Mouse (Mus musculus) embryonic facial prominence, embryonic 10.5 days (tissue): Measurements from ENCODE around the gene Ubxn6. TPM values are rescaled to one million over a fixed set of nuclear protein-coding genes. Genes with fewer than 3 reads are reported as not detected.
A peak's percentile ranks its signal among the peaks of the same experiment; 100 is the strongest.

Experiments
- DNase-seq: peaks from one replicate; pipeline ENCODE4 v3.0.0-alpha.2; 2017; ENCODE audit warnings: low spot score
- H3K27ac ChIP-seq: fragments of 300-500 bp; sonication (generic); replicated peaks from 2 replicates; pipeline ENCODE4 v1.5.1; 2016; ENCODE audit warnings: mild to moderate bottlenecking
- H3K27me3 ChIP-seq: fragments of 300-500 bp; sonication (generic); replicated peaks from 2 replicates; pipeline ENCODE4 v1.6.1; 2016; ENCODE audit warnings: low read depth, mild to moderate bottlenecking; ENCODE audit not compliant: poor library complexity, severe bottlenecking
- H3K36me3 ChIP-seq: fragments of 300-500 bp; sonication (generic); replicated peaks from 2 replicates; pipeline ENCODE4 v1.6.1; 2016; ENCODE audit warnings: mild to moderate bottlenecking, moderate library complexity
- H3K4me1 ChIP-seq: fragments of 300-500 bp; sonication (generic); 2 replicates; pipeline ENCODE4 v1.6.1; 2016
- H3K4me3 ChIP-seq: fragments of 300-500 bp; sonication (generic); 2 replicates; pipeline ENCODE4 v1.5.1; 2016; ENCODE audit warnings: mild to moderate bottlenecking, moderate library complexity
- H3K9me3 ChIP-seq: fragments of 300-500 bp; sonication (generic); 2 replicates; pipeline ENCODE4 v1.6.1; 2016; ENCODE audit warnings: mild to moderate bottlenecking
- WGBS: fragments of 180-500 bp; shearing (Covaris S2); methylation state at CpG from one replicate; pipeline ENCODE4 v1.1.7; 2016; 5-methylcytosine and 5-hydroxymethylcytosine counted together
- polyA plus RNA-seq: library from polyadenylated mRNA; unstranded; fragments of >200 nt; fragmentation: Nextera tagmentation; extraction: Ambion mirVana; gene quantifications from 2 replicates; pipeline ENCODE4 v1.2.1, GENCODE M21; 2016

Gene Ubxn6
- polyA plus RNA-seq, 1 experiment from 2014 or later: 36.8 TPM

DNA sequence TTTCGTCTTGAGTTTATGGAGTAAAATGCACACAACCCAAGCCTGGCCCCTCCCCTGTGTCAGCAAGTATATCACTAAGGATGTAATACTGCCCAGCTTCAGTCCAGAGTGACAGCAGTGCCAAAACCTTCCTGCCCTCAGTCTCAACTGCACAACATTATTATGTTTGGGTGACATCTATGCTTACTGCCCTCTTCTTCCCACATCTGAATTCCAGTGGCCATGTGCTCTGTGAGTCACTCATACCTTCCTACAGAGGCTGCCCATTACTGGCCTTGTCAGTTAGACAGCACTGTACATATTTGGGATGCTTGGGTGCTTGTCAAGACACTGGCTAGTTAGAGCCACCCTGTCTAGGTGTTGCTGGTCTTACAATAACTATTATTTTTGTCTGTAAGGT, 48.5 kb downstream of the Ubxn6 start:
- DNase-seq: no peak
- WGBS: 81% methylated on average over 1 of the region's 1 CpGs
- Histone ChIP-seq H3K4me1 (peaks cover 23% of the 10 kb centered on the region; the same call in 1 of the 2 replicates), H3K36me3 (peaks cover 95% of the 10 kb centered on the region), H3K27ac (no peak overlapping the region), H3K27me3 (no peaks in the 10 kb centered on the region), H3K9me3 (no peaks in the 10 kb centered on the region), H3K4me3 (no peak overlapping the region)

DNA sequence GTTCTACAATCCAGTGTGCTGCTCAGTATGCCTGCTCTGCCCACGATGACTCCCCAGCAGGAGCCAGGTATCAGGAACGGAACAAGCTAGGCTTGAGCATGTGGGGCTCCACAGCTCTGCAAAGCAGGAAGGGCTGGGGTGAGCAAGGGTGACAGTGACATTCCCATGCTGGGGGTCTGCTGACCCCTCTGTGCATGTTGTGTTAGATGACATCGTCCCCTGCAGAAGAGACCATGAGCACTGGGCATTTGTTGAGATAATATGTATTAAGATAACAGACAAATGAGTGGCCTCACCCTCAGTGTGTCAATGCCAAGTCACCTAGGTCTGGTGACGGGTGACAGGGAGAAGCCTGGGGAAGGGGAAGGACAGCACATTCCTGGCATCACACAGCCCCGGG, 49.9 kb downstream of the Ubxn6 start:
- Histone ChIP-seq H3K27ac (no peak overlapping the region), H3K4me3 (no peak overlapping the region), H3K9me3 (no peaks in the 10 kb centered on the region), H3K4me1 (peaks cover 23% of the 10 kb centered on the region; the same call in 1 of the 2 replicates), H3K27me3 (no peaks in the 10 kb centered on the region), H3K36me3 (peaks cover 95% of the 10 kb centered on the region)
- DNase-seq: no peak
- 81% methylated on average over 5 of the region's 5 CpGs for WGBS

DNA sequence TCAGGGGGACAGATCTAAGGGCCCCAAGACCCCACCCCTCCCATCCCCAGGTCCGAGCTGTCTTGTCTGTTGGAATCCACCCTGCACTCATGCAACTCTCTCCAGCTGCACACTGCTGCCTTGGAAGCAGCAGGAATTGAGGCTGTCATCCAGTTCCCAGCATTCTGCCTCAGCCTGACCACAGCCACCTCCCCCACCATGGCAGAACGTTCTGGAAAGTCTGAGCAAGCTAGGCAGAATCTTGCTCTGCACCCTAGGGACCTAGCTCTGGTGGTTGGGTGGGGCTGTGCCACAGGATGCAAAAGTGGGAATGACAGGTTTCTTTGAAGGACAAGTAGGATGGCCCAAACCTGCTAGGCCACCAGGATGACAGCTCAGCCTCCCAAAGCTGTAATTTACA, 50.4 kb downstream of the Ubxn6 start:
- H3K27ac ChIP-seq: no peak overlapping the region
- H3K4me3 ChIP-seq: no peak overlapping the region
- no peaks in the 10 kb centered on the region for H3K9me3 ChIP-seq
- H3K4me1 ChIP-seq: peaks cover 23% of the 10 kb centered on the region; the same call in 1 of the 2 replicates
- no peaks in the 10 kb centered on the region for H3K27me3 ChIP-seq
- DNase-seq: no peak
- H3K36me3 ChIP-seq: peaks cover 95% of the 10 kb centered on the region
- WGBS: 75% methylated on average over 2 of the region's 2 CpGs

DNA sequence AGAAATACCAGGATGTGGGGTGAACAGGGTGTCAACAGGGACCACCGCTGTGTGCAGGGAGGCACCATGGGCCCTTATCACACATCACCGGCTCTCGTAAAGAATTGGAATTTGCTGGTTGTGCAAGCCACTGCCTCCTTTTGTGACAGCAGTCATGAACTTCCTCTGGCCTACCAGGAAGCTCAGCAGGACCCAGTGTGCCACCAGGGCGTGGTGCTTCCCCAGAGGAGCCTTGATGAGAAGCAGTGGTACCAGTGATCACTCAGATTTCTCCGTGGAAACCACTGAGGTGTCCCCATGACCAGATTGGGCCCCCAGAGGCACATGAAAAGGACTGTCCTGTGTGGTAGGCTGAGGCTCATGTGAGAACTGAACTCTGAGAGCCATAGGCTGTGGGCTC, 51.4 kb downstream of the Ubxn6 start:
- Histone ChIP-seq H3K27me3 (no peaks in the 10 kb centered on the region), H3K9me3 (no peaks in the 10 kb centered on the region), H3K27ac (no peak overlapping the region), H3K36me3 (peaks cover 95% of the 10 kb centered on the region), H3K4me1 (peaks cover 23% of the 10 kb centered on the region; the same call in 1 of the 2 replicates), H3K4me3 (no peak overlapping the region)
- 91% methylated on average over 5 of the region's 5 CpGs for WGBS
- no peak for DNase-seq

DNA sequence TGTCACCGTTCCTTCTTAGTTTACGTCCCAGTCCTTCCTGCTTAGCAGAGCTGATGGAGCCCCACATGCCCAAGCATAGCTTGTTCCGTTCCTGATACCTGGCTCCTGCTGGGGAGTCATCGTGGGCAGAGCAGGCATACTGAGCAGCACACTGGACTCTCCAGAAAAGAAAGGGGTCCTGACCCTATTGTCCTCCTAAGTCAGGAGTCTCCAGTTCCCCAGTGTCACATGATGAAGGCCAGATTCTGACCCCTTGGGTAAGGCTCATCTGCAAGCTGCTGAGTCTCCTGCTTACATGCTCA, 51.9 kb downstream of the Ubxn6 start:
- peaks cover 23% of the 10 kb centered on the region; the same call in 1 of the 2 replicates for H3K4me1 ChIP-seq
- no peak for DNase-seq
- H3K9me3 ChIP-seq: no peaks in the 10 kb centered on the region
- peaks cover 95% of the 10 kb centered on the region for H3K36me3 ChIP-seq
- no peak overlapping the region for H3K27ac ChIP-seq
- WGBS: 85% methylated on average over 4 of the region's 4 CpGs
- no peak overlapping the region for H3K4me3 ChIP-seq
- no peaks in the 10 kb centered on the region for H3K27me3 ChIP-seq

DNA sequence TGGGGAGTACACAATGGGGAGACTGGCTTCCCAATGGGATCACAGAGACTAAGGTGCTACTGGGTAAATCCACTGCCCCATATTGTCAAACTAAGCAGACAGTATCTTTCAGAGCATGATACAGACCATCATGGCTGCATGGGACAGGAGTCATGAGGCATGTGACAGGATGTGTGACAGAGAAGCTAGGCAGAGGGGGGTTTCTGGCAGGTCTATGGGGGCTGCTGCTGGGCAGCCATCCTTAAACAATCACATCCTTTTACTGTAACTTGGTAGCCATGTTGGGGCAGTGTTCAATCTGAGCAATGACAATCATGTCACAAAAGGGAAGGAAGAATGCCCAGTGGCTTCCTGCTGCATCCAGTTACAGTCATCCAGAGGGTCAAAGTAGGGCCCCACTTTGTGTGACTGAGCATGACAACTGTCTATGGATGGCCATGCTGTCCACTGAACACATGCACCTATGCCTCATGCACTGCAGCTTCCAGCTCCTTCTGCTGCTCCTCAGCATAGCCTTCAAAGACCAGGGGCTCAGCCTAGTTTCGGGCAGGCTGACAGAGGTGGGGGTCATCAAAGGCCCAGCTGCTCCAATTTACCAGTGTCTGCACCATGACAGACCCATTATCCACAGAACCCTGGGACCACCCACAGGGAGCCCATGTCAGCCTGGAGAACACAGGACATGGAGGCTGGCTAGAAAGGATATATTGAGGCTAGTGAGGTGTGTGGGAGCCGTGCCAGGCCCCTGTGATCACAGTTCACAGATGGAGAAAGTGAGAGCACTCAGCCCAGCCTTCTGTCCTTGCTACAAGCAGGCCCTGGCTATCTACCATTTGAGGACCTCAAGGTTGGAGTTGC, 52.5 kb downstream of the Ubxn6 start:
- no peaks in the 10 kb centered on the region for H3K9me3 ChIP-seq
- DNase-seq: no peak
- H3K4me1 ChIP-seq: peaks cover 23% of the 10 kb centered on the region; the same call in 1 of the 2 replicates
- no peak overlapping the region for H3K27ac ChIP-seq
- no peak overlapping the region for H3K4me3 ChIP-seq
- H3K36me3 ChIP-seq: peaks cover 95% of the 10 kb centered on the region
- 70% methylated on average over 2 of the region's 2 CpGs for whole genome bisulfite sequencing
- no peaks in the 10 kb centered on the region for H3K27me3 ChIP-seq

DNA sequence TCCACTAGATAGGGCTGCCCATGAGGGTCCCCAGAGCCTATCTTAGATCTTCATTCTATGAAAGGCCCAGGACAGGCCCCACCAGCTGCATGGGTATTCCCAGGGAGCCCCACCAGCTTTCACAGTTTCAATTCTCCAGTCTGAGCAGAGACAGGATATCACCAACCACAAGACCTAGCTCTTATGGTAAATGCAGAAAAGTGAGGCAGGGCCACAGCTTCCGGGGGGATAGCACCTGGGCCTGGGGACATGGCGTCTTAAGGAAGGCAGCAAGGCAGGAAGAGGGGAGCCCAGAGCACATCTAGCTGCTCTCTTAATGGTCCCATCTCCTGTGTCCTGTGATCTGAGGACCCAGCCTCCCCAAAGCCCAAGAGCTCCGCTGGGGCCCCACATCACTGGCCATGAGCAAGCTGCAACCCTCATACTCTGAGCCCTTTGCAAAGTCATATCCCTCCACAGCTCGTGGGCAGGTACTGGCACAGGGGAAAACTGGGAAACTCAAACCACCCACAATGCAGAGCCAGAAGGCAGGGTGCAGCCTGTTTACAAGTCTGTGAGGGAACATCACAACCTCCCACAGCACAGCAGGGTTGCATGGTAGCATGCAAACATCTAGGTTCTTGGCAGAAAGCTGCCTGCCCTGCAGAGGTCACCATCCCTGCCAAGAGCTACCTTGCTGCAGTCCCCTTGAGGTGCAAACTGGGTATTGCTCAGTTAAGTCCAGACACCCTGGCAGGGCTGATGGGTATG, 53.5 kb downstream of the Ubxn6 start:
- peaks cover 95% of the 10 kb centered on the region for H3K36me3 ChIP-seq
- 81% methylated on average over 4 of the region's 4 CpGs for WGBS
- H3K27ac ChIP-seq: no peak overlapping the region
- no peak overlapping the region for H3K4me3 ChIP-seq
- DNase-seq: no peak
- H3K4me1 ChIP-seq: peaks cover 19% of the 10 kb centered on the region; the same call in 1 of the 2 replicates
- no peaks in the 10 kb centered on the region for H3K9me3 ChIP-seq
- H3K27me3 ChIP-seq: no peaks in the 10 kb centered on the region

DNA sequence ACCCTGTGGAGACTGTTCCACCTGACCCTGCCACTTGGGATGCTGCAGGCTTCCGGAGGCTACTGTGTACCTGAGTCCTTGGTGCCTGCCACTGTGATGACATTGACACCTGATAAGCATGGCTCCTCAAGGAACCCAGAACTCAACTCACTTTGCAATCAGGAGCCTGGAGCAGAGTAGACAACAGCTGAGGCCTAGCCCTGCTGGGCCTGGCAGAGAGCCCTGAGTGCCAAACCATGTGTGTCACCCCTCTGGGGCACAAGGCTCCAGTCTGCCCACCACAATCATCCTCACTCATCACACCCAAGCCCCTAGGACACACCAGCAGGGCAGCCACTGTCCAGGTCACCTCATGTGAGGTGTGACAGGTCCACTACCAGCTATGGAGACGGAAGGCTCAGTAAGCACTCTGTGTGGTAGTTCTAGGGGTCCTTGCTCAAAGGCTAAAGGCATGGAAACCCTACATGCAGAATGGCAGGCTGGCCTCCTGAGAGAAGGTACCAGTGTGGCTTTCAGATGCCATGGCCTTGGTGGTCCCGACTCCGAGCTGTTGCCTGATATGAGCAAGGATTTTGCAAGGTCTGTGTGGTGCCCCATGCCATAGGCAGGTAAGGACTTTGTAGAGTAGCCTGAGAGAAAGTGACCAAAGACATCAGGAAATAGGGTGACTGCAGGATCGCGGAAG, 54.3 kb downstream of the Ubxn6 start:
- 94% methylated on average over 6 of the region's 6 CpGs for WGBS
- DNase-seq: no peak
- Histone ChIP-seq H3K4me3 (no peak overlapping the region), H3K36me3 (peaks cover 97% of the 10 kb centered on the region), H3K4me1 (peaks cover 19% of the 10 kb centered on the region; the same call in 1 of the 2 replicates), H3K27me3 (no peaks in the 10 kb centered on the region), H3K9me3 (no peaks in the 10 kb centered on the region), H3K27ac (no peak overlapping the region)

DNA sequence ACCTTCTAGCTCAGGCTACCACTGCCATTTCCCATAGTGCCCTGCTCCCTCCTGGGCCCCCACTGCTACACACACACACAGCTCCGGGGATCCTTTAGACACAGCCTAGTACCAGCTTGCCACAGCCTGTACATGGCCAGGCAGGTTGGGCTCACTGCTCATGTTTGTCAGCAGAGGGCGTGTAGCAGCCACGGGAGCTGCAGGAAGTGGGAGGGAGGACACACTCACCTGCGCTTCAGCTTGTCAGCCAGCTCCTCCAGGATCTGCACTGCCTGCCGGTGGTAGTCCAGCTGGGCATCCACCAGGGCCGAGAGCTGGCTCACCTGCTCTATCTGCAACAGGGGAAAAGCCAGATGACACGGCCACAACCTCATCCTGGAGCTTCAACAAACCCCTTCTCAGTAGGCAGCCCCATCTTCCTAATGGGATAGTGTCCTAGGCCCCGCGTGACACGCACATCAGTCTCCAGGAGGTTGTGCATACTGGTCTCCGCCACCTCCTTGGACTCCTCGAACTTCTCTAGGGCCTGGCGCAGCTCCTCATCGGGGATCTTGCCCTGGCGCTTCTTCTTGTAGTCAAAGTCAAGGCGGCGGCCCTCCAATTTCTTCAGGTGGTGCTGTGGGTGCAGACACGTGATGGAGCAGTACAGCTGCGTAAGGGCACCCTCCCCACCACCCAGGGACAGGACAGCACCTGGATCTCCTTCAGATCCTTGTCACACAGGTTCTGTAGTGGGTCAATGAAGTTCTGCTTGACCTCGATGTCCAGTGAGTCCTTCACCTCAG, 56.3 kb downstream of the Ubxn6 start:
- 79% methylated on average over 20 of the region's 20 CpGs for WGBS
- DNase-seq: peak; percentile 45

DNA sequence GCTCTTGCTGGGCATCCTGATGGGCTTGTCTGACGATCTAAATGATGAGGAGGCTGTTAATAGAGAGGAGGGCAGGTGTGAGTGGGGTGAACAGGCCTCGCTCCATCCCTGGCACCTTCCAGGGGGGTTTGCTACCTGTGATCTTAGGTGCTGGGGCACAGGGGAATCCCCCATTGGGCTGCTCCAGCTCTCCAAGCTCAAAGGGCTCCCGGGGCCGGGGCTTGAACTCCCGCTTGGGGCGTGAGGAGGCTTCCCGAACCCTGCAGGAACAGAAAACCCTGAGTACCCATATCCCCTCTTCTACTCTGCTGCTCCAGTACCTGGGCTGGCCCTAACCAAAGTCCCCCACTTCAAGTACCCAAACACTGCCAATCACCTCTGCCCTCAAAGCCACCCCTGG, 57.0 kb downstream of the Ubxn6 start:
- no peak overlapping the region for H3K27ac ChIP-seq
- H3K36me3 ChIP-seq: peaks cover 99% of the 10 kb centered on the region
- no peaks in the 10 kb centered on the region for H3K9me3 ChIP-seq
- no peaks in the 10 kb centered on the region for H3K27me3 ChIP-seq
- no peak for DNase-seq
- 91% methylated on average over 7 of the region's 7 CpGs for WGBS
- 0 out of 2 replicates have a peak overlapping the region, but pooled peaks have one; percentile 5 for H3K4me3 ChIP-seq
- H3K4me1 ChIP-seq: peaks cover 8% of the 10 kb centered on the region; the same call in 1 of the 2 replicates

More for the DNA sequence above, 56.3 kb downstream of the Ubxn6 start:
- H3K27ac ChIP-seq: no peak overlapping the region
- no peaks in the 10 kb centered on the region for H3K9me3 ChIP-seq
- peaks cover 99% of the 10 kb centered on the region for H3K36me3 ChIP-seq
- no peaks in the 10 kb centered on the region for H3K27me3 ChIP-seq
- peaks cover 15% of the 10 kb centered on the region; the same call in 1 of the 2 replicates for H3K4me1 ChIP-seq
- H3K4me3 ChIP-seq: no peak overlapping the region
